Mouse (Mus musculus) hindbrain, embryonic 15.5 days (tissue): ENCODE data around the gene Ltv1. TPM values are rescaled to one million over a fixed set of nuclear protein-coding genes. Genes with fewer than 3 reads are reported as not detected.
A peak's percentile ranks its signal among the peaks of the same experiment; 100 is the strongest.

Source experiments
- ATAC-seq: fragments of 200-750 bp; cut with Nextera tagmentation; 2 replicates; pipeline ENCODE4 v1.8.0; 2017; ENCODE audit warnings: low read depth, moderate number of reproducible peaks, moderate TSS enrichment; ENCODE audit not compliant: low FRiP score
- H3K27ac ChIP-seq: fragments of 300-500 bp; sonication (generic); replicated peaks from 2 replicates; pipeline ENCODE4 v1.5.1; 2015; ENCODE audit warnings: mild to moderate bottlenecking, inconsistent platforms
- H3K27me3 ChIP-seq: fragments of 300-500 bp; sonication (generic); 2 replicates; pipeline ENCODE4 v1.6.1; 2015; ENCODE audit warnings: control low read depth, inconsistent platforms
- H3K36me3 ChIP-seq: fragments of 300-500 bp; sonication (generic); 2 replicates; pipeline ENCODE4 v1.6.1; 2015; ENCODE audit warnings: control low read depth, inconsistent platforms
- H3K4me1 ChIP-seq: fragments of 300-500 bp; sonication (generic); replicated peaks from 2 replicates; pipeline ENCODE4 v1.6.1; 2015; ENCODE audit warnings: control low read depth, inconsistent platforms
- H3K4me2 ChIP-seq: fragments of 300-500 bp; sonication (generic); 2 replicates; pipeline ENCODE4 v1.6.1; 2015; ENCODE audit warnings: moderate library complexity, mild to moderate bottlenecking, inconsistent platforms
- H3K4me3 ChIP-seq: fragments of 300-500 bp; sonication (generic); 2 replicates; pipeline ENCODE4 v1.5.1; 2015; ENCODE audit warnings: mild to moderate bottlenecking, inconsistent platforms
- H3K9ac ChIP-seq: fragments of 300-500 bp; sonication (generic); 2 replicates; pipeline ENCODE4 v1.6.1; 2015; ENCODE audit warnings: inconsistent platforms
- H3K9me3 ChIP-seq: fragments of 300-500 bp; sonication (generic); 2 replicates; pipeline ENCODE4 v1.6.1; 2016; ENCODE audit warnings: control low read depth, inconsistent platforms
- WGBS: fragments of 180-500 bp; shearing (Covaris S2); methylation state at CpG from one replicate; pipeline ENCODE4 v1.1.7; 2015; 5-methylcytosine and 5-hydroxymethylcytosine counted together
- polyA plus RNA-seq: library from polyadenylated mRNA; unstranded; fragments of >200 nt; fragmentation: Nextera tagmentation; extraction: Ambion mirVana; gene quantifications from 2 replicates; pipeline ENCODE4 v1.2.1, GENCODE M21; 2015

Ltv1 gene
- polyA plus RNA-seq, 1 experiment from 2014 or later, result 31.1 TPM

GRCm38 (mm10) chr10:13152811-13153364 is 40.1 kb downstream of the Ltv1 start:
- no peak overlapping the region for H3K4me2 ChIP-seq
- 87% methylated on average over 4 of the region's 4 CpGs for WGBS
- H3K9ac ChIP-seq, result no peak overlapping the region
- no peaks in the 10 kb centered on the region for H3K36me3 ChIP-seq
- no peaks in the 10 kb centered on the region for H3K9me3 ChIP-seq
- H3K27ac ChIP-seq, result no peak overlapping the region
- ATAC-seq, result no peak
- H3K4me3 ChIP-seq, result no peak overlapping the region
- no peaks in the 10 kb centered on the region for H3K4me1 ChIP-seq
- H3K27me3 ChIP-seq, result no peaks in the 10 kb centered on the region

- WGBS, result 70% methylated on average over 5 of the region's 5 CpGs
- Histone ChIP-seq H3K9ac (no peak overlapping the region), H3K4me2 (no peak overlapping the region), H3K36me3 (no peaks in the 10 kb centered on the region), H3K4me3 (no peak overlapping the region), H3K9me3 (no peaks in the 10 kb centered on the region), H3K27ac (no peak overlapping the region), H3K4me1 (no peaks in the 10 kb centered on the region), H3K27me3 (no peaks in the 10 kb centered on the region)
- peak; percentile 11; the same call in 1 of the 2 replicates for ATAC-seq
Observed at GRCm38 (mm10) chr10:13151353-13151752, 41.6 kb downstream of the Ltv1 start.

- Histone ChIP-seq H3K4me2 (no peak overlapping the region), H3K9ac (no peak overlapping the region), H3K4me1 (no peaks in the 10 kb centered on the region), H3K27me3 (no peaks in the 10 kb centered on the region), H3K4me3 (no peak overlapping the region), H3K9me3 (no peaks in the 10 kb centered on the region), H3K27ac (no peak overlapping the region), H3K36me3 (no peaks in the 10 kb centered on the region)
- no peak for ATAC-seq
- WGBS, result 56% methylated on average over 3 of the region's 3 CpGs
Observed at GRCm38 (mm10) chr10:13150435-13150834, 42.5 kb downstream of the Ltv1 start.

DNA sequence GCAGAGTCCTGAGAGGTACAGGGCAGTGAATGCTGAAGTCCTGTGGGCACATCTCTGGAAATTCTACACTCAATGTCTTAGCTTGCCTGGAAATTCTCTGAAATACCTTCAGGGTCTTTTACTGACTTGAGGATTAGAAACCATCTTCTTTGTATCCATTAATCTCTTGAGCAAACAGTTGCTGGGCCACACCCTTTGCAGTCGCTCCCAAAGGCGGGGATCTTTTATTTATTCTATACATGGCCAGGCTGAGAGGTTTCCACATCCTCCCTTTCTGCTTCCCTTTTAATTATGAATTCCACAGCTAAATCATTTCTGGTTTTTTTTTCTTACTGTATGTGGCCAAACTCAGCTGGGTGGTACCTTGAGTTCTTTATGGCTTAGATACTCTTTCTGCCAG is 52.5 kb downstream of the Ltv1 start:
- Histone ChIP-seq H3K9me3 (no peaks in the 10 kb centered on the region), H3K4me3 (no peak overlapping the region), H3K4me1 (no peaks in the 10 kb centered on the region), H3K9ac (no peak overlapping the region), H3K27me3 (no peaks in the 10 kb centered on the region), H3K4me2 (no peak overlapping the region), H3K27ac (no peak overlapping the region), H3K36me3 (no peaks in the 10 kb centered on the region)
- ATAC-seq, result no peak
- 81% methylated on average over 2 of the region's 2 CpGs for WGBS

DNA sequence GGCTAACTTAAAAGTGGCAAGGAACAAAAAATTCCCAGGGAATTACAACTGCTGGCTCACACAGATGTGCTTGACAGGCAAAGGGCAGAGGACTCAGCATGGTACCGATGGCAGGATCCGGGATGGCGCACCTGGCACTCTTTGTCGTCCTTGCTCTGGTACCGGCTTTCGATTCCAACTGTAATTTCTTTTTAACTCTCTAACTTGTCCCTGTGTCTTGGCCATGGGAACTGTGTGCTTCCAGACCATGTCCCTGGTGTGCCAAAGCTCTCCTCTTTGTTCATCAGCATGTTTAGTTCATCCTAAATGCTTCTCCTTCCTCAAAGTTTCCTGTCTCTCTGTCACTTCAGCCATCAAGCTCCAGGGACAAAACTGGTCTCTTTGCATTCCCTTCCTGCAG is 55.1 kb downstream of the Ltv1 start:
- Histone ChIP-seq H3K9ac (no peak overlapping the region), H3K4me1 (no peaks in the 10 kb centered on the region), H3K36me3 (no peaks in the 10 kb centered on the region), H3K27ac (no peak overlapping the region), H3K4me2 (no peak overlapping the region), H3K4me3 (no peak overlapping the region), H3K9me3 (no peaks in the 10 kb centered on the region), H3K27me3 (no peaks in the 10 kb centered on the region)
- ATAC-seq, result no peak
- WGBS, result 85% methylated on average over 6 of the region's 6 CpGs

DNA sequence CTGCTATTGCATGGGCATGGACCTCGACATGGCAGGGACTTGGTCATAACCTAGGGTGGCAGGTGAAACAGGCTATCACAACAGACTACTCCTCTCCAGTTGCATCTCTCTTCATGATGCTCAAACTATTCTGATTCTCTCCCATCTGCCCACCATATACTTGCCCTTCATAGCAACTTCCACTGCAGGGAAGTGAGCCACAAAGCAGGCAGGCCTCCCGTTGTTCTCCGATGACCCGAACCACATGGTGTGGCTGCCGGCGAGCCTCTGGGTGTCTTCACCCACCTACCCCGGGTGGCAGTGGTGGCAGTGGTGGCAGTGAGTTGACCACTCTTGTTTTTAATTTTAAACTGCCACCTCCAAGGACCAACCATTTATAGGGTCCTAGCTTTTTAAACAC is 57.2 kb downstream of the Ltv1 start:
- WGBS, result 92% methylated on average over 7 of the region's 7 CpGs
- Histone ChIP-seq H3K9me3 (no peaks in the 10 kb centered on the region), H3K36me3 (no peaks in the 10 kb centered on the region), H3K27me3 (no peaks in the 10 kb centered on the region), H3K9ac (no peak overlapping the region), H3K27ac (no peak overlapping the region), H3K4me3 (no peak overlapping the region), H3K4me1 (no peaks in the 10 kb centered on the region), H3K4me2 (no peak overlapping the region)
- no peak for ATAC-seq

GRCm38 (mm10) chr10:13135276-13135675 is 57.7 kb downstream of the Ltv1 start:
- Histone ChIP-seq H3K27ac (no peak overlapping the region), H3K27me3 (no peaks in the 10 kb centered on the region), H3K4me1 (no peaks in the 10 kb centered on the region), H3K9ac (no peak overlapping the region), H3K4me3 (no peak overlapping the region), H3K36me3 (no peaks in the 10 kb centered on the region), H3K4me2 (no peak overlapping the region), H3K9me3 (no peaks in the 10 kb centered on the region)
- ATAC-seq, result no peak
- WGBS, result 96% methylated on average over 7 of the region's 7 CpGs

- Histone ChIP-seq H3K9me3 (no peaks in the 10 kb centered on the region), H3K4me3 (no peak overlapping the region), H3K27me3 (no peaks in the 10 kb centered on the region), H3K4me2 (no peak overlapping the region), H3K4me1 (no peaks in the 10 kb centered on the region), H3K9ac (no peak overlapping the region), H3K36me3 (no peaks in the 10 kb centered on the region), H3K27ac (no peak overlapping the region)
- 84% methylated on average over 4 of the region's 4 CpGs for WGBS
- ATAC-seq, result no peak
Observed at GRCm38 (mm10) chr10:13133850-13134249, 59.1 kb downstream of the Ltv1 start.

Other genes with a start within 250 kb of the Ltv1 start
- gene Stx11, start 228.9 kb downstream of the Ltv1 start, polyA plus RNA-seq, result 1.8 and 2.0 TPM in 2 replicates
- gene Sf3b5, start 187.8 kb downstream of the Ltv1 start, polyA plus RNA-seq, result 23.6 and 24.3 TPM in 2 replicates
- gene Plagl1, start 132.7 kb downstream of the Ltv1 start, polyA plus RNA-seq, result 30.8 and 34.1 TPM in 2 replicates
- gene Zc2hc1b, start 15.1 kb downstream of the Ltv1 start, polyA plus RNA-seq, result not detected in 2 replicates